In genomic region chr4:33054426-33054825, GRCm38 (mm10) we compare ENCODE assay signal across 29 mouse cellular contexts. TPM values are rescaled to one million over a fixed set of nuclear protein-coding genes. Genes with fewer than 3 reads are reported as not detected.
"Had no signal": no experiment of that assay in that cellular context is flagged by ENCODE, and none has a peak within 500 bp of the region (broad histone marks: within the 10 kb centered on the region; RNA-seq: fewer than 3 reads in every experiment).

No protein-coding gene starts in this region.

- H3K9me3 ChIP-seq: heart, embryonic 13.5 days; heart, embryonic 15.5 days; hindbrain, embryonic 13.5 days; hindbrain, embryonic 15.5 days; kidney, embryonic 15.5 days; limb, embryonic 13.5 days; limb, embryonic 15.5 days; liver, embryonic 12.5 days had no signal

- H3K9ac ChIP-seq: heart, embryonic 13.5 days; heart, embryonic 15.5 days; hindbrain, embryonic 13.5 days; hindbrain, embryonic 15.5 days; kidney, embryonic 15.5 days; limb, embryonic 13.5 days; limb, embryonic 15.5 days; liver, embryonic 12.5 days; liver, embryonic 14.5 days had no signal

- H3K27ac ChIP-seq: heart, embryonic 13.5 days; heart, embryonic 15.5 days; hindbrain, embryonic 13.5 days; hindbrain, embryonic 15.5 days; hindbrain, postnatal 0 days; kidney, embryonic 15.5 days; limb, embryonic 13.5 days; limb, embryonic 15.5 days; liver, embryonic 12.5 days; liver, embryonic 14.5 days had no signal

- H3K4me1 ChIP-seq: heart, embryonic 13.5 days; hindbrain, embryonic 13.5 days; hindbrain, embryonic 15.5 days; liver, embryonic 12.5 days had no signal

- H3K4me2 ChIP-seq: heart, embryonic 11.5 days; heart, embryonic 13.5 days; heart, embryonic 15.5 days; hindbrain, embryonic 13.5 days; hindbrain, embryonic 15.5 days; kidney, embryonic 15.5 days; limb, embryonic 13.5 days; limb, embryonic 15.5 days; liver, embryonic 12.5 days had no signal

- H3K4me3 ChIP-seq: heart, embryonic 13.5 days; heart, embryonic 15.5 days; hindbrain, embryonic 13.5 days; hindbrain, embryonic 15.5 days; kidney, embryonic 15.5 days; limb, embryonic 13.5 days; limb, embryonic 15.5 days; liver, embryonic 12.5 days had no signal

- DNase-seq: gastrocnemius, postnatal 10 days; gastrocnemius, postnatal 25 days; heart, adult 18-20 months; heart, postnatal 14 days; heart, postnatal 36 days; kidney, adult 11 months; kidney, adult 2 months; kidney, adult 9 months; kidney, postnatal 14 days; kidney, postnatal 36 days; layer of hippocampus, adult 9-11 months; layer of hippocampus, postnatal 36 days; left cerebral cortex, postnatal 4 days had no signal

- H3K27me3 ChIP-seq: heart, embryonic 13.5 days; heart, embryonic 15.5 days; hindbrain, embryonic 13.5 days; hindbrain, embryonic 15.5 days; kidney, embryonic 15.5 days; limb, embryonic 13.5 days; limb, embryonic 15.5 days; liver, embryonic 12.5 days had no signal

RNA-seq across cellular contexts. Expression of gene Gabrr2, which starts 8.4 kb away (rescaled TPM):
- total RNA-seq: hematopoietic stem cell, adult 5-6 weeks; layer of hippocampus, postnatal 14 days; left cerebral cortex, postnatal 10 days had no signal
- polyA plus RNA-seq: heart, postnatal 0 days; kidney, embryonic 15.5 days; liver, embryonic 12.5 days; liver, embryonic 16.5 days had no signal
